Mouse (Mus musculus) layer of hippocampus, postnatal 14 days (tissue): Measurements from ENCODE around the gene Gpx8. TPM values are rescaled to one million over a fixed set of nuclear protein-coding genes. Genes with fewer than 3 reads are reported as not detected.

Experiments used
- DNase-seq, 2 experiments: peaks; one replicate each; pipeline ENCODE4 v3.0.0; 2021 to 2022; ENCODE audit warnings: low spot score in 2 of 2, mixed read lengths in 1 of 2
- long read RNA-seq, 2 experiments: library from polyadenylated mRNA; stranded (forward); transcript quantifications; one replicate each; pipeline ENCODE4 v2.0.0; 2021
- total RNA-seq, 2 experiments: library from RNA; stranded (reverse); gene quantifications; 2 replicates each; pipeline ENCODE4 v1.2.3; 2021

Gpx8 gene
- total RNA-seq, result 10 to 100 TPM; 12.1 to 18.4 TPM
- long read RNA-seq, experiment 1, transcript Gpx8-201 (3 exons, 1,042 nt), result major isoform, 8 of 11 reads
- long read RNA-seq, experiment 1, partial matches to known transcripts, result 0 of 11 reads
- long read RNA-seq, experiment 1, other reads (novel, unspliced or antisense), result 3 of 11 reads
- long read RNA-seq, experiment 2, transcript Gpx8-201 (3 exons, 1,042 nt), result major isoform, 16 of 20 reads
- long read RNA-seq, experiment 2, partial matches to known transcripts, result 0 of 20 reads
- long read RNA-seq, experiment 2, other reads (novel, unspliced or antisense), result 2 of 20 reads

DNA sequence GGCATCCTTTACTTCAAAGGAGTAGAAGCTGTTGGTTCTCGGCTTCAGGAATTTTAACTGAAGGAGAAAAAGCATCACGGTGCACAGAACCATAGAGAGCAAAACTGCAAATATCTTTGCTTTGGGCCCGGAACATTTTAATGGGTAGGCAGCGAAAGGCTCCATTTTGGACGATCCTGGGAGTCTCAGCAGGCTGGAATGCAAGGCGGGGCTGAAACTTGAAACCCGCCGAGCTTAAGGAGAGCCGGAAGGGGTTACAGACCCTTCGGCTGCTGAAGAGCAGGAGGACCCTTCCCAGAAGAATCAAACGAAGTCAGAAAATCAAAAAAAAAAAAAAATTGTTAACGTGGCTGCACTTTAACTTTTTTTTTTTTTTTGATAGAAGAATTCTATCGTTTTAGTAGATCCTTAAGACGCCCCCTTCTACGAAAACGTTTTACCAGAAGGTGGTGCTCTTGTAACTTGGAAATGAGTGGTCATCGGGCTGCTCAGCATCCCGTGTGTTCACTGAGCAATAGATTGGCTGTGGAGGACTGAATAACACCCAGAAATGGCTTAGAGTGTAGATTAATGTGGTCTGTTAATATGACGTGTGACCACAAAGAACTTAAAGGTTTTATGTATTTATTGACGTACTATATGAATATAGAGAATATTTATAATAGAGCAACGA lies at the start of gene Gpx8:
Gene Gpx8 (minus strand): TSS at position 200 of the 673 bp plus-strand sequence.
- DNase-seq, result peak; percentile 17 to 50

DNA sequence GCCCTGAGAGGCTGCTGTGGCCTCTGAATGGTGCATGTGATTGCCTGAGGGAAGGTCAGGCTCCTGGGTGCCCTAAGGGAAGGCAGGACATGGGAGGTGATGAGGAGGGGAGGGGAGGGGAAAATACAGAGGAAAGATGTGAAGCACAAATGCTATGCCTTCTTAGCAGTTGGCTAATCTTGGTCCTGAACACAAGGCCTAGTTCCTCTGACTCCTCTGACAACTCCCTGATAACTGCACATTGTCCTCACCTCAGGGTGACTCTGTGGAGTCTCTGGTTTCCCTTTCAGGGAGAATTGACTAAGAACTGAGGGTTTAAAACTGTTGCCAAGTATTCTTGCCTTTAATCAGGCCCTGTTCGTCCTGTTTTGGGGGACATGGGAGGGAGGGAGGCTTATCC lies 48.4 kb upstream of the Gpx8 start:
- no peak for DNase-seq

GRCm38 (mm10) chr13:113090489-113090888 lies 44.3 kb upstream of the Gpx8 start:
- no peak for DNase-seq

DNA sequence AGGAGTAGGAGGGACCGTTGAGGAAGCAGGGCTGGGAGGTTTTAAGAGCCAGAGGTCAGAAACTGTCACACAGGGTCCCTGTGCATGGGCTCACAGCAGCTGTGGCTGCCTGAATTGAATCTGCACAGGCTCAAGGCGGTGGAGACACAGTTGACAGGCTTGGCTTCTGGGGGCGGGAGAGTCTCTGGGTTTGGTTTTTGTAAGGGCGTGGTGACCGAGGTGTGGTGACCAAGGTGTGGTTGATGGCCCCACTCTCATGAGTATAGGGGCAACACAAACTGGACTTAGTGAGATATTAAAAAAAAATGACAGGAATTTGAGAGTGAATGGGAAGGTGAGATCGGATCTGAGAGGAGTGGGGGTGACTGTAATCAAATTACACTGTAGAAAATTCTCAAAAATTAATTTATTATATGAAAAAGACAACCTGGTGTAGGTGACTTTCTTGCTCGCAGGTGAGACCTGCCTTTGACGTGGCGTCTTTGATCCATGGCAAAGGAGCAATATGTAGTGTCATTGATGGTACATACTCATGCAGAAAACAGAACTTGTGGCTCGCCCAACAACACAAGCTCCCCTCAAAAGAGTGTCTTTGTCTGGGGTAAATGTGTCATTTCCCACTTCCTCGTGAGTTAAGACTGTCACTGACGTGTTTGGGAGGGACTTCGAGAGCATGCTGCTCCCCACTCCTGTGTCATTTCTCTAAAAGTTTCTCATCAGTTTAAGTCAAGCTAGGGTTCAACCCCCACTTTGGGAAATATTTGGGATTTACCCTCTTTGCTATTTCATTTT lies 41.2 kb upstream of the Gpx8 start:
- DNase-seq, result no peak

DNA sequence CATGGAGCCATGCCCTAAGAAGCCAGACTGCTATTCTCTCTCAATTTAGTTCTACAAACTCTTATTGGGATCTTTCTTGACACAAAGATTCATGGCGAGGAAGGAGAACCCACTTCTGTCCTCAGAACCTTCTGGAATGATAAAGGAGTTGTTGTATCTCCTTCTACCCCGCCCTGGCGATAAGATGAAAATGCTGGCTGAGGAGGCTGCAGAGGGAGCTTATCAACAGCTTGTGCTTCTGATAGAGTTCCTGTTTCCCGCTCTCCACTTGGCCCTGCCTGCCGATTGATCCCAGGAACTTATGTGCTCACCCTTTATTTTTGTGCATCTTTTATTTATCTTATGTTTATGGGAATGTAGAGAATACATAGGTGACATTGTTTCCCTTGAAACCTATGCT lies 38.5 kb upstream of the Gpx8 start:
- DNase-seq, result no peak

DNA sequence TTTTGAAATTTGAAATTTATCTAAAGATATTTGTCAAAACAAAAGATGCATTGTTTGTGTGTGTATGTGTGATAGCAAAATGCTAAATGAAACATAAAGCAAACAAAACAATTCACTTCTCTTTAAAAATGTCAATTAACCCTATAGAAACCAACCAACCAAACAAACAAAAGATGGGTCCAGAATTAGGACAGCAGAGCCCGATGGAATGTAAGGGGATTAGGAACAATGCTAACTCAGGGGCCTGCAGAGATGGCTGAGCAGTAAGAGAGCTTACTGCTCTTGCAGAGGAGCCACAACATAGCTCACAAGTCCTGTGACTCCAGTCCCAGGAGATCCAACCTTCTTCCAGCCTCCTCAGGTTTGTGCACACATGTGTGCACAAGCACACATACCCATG lies 35.9 kb upstream of the Gpx8 start:
- no peak for DNase-seq

GRCm38 (mm10) chr13:113079021-113079420 lies 32.8 kb upstream of the Gpx8 start:
- DNase-seq, result no peak

- no peak for DNase-seq
Observed at GRCm38 (mm10) chr13:113064542-113064941, 18.3 kb upstream of the Gpx8 start.

- DNase-seq, result no peak
Observed at GRCm38 (mm10) chr13:113061746-113062145, 15.5 kb upstream of the Gpx8 start.

DNA sequence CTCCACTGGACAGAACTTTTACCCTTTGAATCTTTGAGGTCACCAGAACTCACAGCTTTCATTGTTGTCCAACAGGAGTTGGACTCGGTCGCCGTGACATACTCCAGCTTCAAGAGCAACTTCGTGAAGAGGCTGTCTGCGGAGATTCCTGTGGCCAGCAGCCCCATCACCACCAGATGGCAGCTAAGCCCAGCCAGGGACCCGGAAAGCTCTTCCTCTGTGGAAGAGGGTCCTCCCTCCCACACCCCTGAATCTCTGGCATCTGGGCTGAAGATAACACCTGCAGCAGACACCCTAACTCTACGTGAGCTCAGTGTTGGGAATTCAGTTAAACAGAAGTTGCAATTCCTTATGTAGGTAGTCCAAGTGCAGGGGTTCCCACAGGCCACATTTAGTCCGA lies 9.6 kb upstream of the Gpx8 start:
- DNase-seq, result no peak

DNA sequence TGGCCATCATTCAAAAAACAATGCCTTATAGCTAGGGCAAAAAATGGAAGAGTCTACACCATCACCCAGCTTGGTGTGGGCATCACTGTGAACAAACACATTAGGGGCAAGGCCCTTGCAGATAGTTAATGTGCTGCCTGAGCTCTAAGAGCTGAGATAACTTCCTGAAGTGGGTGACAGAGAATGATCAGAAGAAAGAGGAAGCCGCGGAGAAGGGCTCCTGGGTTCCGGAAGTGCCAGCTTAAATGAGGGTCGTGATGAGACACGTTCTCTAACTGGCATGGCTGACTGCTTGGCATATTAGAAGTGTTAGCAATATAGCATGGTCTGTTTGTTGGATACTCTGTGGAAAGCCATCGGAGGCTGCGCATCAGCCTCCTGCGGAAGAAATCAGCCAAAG lies 8.0 kb upstream of the Gpx8 start:
- DNase-seq, result no peak

GRCm38 (mm10) chr13:113047647-113048046 lies 1.4 kb upstream of the Gpx8 start:
- DNase-seq, result no peak

DNA sequence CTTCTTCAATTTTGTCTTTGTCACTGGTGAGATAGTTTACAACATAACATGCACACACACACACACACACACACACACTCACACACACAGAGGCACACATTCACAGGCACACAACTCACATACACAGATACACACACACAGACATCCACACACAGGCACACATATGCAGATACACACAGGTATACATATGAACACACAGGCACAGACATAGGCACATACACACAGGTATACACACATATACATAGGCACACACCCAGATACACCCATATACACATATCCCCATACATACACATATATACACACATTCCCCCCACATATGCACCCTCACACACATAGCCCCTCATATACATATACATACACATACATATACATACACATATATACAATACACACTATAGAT lies 808 bp upstream of the Gpx8 start:
- DNase-seq, result no peak

DNA sequence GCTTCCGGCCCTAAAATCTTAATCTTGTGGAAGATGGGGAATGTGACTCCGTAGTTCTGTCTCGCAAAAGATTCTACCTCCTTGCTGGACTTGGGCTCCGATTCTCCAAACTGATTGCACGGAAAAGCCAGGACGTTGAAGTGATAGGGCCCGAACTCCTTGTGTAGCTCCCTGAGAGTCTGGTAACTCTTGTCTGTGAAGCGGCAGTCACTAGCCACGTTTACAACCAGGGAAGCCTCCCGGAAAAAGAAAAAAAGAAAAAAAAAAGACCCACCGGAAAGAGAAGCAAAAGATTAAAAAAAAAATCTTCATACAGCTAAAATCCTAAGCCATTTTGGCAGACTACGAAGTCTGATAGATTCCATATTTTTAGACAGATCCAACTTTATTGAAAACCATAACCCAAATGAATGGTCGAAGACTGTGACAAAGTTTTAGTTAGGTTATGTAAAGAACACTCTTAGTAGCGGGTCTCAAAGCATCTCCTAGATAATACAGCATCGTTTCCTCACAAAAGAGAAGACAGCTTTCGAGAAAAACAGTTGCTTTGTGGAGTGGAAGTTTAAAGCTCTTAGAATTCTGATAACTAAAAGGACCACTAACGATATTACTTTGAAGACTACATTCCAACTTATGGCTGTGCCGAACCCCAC lies 626 bp downstream of the Gpx8 start:
- DNase-seq, result no peak

GRCm38 (mm10) chr13:113044876-113045275 lies 1.3 kb downstream of the Gpx8 start:
- DNase-seq, result no peak

- DNase-seq, result peak; percentile 58 to 90
Observed at GRCm38 (mm10) chr13:113035852-113036251, 10.4 kb downstream of the Gpx8 start.

DNA sequence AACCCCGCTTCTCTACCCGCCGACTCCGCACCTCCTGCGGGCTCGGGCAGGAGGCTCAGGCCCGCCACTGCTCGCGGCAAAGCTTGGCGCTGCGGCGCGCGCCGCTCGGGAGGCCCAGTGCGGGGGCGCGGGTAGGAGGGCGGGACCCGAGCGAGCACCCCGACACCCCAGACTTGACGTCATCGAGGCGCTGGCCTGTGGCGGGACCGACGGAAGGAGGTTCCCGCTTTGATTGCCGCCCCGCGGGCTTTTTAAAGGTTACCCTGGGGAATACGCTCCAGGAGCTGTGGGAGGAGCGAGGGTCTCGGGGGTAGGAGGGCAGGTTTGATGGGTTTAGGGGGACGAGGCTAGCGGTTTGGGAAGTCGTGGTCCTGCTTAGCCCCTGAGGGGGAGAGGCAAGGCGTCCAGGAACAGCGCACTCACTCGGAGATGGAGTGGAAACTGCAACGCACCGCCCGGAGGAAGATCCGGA lies 11.2 kb downstream of the Gpx8 start, which contains the start of gene Cdc20b:
Gene Cdc20b (plus strand): TSS at position 162 of the 472 bp plus-strand sequence.
- peak in 1 of 2 experiments; percentile 20 for DNase-seq

DNA sequence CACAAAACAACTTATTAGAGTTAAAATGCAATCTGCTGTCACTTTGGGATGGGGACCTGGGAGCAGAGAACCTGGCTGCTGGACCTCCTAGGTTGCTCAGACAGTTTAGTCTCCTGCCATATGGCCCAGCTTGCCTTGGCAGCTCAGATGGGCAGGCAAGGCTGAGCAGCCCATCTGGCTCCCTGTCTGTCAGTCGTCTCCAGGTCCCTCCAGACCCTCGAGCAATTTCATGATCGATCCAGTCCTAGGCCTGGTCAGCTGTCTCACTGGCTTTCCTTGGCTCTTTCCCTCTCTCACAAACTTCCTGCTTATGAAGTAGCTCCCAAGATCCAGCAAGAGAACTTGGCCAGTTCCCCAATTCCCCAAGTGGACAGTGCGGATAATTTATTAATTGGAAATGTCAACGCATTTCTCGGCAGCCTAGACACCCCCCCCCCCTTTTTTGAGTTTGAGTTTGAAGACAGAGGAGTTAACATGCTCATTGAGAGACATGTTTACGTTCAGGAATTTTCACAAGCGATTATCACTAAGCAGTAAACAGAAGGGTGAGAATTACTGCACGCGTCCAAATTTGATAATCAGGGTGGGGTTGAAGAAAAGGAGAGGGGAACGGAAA lies 11.8 kb downstream of the Gpx8 start:
- DNase-seq, result no peak

DNA sequence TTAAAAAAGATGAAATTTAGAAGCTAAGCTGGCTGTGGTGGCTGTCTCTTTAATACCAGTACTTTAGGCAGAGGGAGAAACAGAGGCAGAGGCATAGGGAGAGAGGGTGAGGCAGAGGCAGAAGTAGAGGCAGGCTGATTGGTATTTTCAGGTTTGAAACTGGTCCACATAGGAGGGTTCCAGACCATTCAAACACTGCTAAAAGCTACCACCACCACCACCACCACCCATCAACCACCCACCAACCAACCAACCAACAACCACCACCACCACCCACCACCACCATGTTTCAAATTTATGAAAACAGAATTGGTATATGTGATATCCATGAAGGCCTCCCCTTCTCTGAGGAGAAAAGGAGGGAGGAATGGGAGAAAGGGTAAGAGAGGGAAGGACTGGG lies 13.4 kb downstream of the Gpx8 start:
- no peak for DNase-seq

DNA sequence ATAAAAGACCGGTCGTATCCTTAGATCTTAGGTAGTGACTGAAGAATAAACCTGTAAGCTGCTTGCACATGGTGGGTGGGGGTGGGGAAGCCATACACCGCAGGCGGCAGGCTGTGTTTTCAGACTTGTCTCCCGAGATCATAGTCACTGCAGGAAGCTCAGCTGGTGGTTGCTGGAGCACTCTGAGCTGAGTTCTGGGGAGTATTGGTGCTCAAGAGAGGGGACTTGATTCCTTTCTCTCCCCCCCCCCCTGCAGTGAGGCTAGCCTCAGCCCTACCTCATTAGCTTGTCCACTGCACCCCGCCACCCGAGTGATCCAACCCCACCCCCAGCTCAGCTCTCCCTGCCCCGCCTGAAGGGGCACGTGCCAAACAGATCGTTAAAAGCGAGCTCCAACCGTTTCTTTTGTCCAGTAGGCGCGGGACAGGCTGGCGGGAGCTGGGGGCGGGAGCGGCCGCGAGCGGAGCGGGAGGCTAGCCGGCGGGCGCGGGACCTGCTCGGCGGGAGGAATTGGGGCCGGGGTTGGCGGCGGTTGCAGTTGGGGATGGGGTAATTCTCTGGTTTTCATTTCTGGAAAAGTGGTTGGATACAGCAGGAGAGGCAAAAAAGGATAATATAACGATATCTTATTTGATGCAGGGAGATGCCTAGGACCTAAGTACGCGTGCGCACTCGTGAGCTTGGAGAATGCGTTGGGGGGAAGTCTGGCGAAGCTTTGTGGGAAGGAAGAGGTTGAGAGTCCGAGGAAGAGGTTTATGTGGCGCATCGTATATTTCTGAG lies 14.2 kb downstream of the Gpx8 start:
- no peak for DNase-seq
